Mouse (Mus musculus) intestine, postnatal 0 days (tissue): ENCODE results near the gene Gm10959. TPM values are rescaled to one million over a fixed set of nuclear protein-coding genes. Genes with fewer than 3 reads are reported as not detected.

Experiments used
- ATAC-seq: fragments of 200-750 bp; cut with Nextera tagmentation; 2 replicates; pipeline ENCODE4 v1.8.0; 2017; ENCODE audit warnings: mild to moderate bottlenecking, moderate TSS enrichment, moderate library complexity
- H3K27ac ChIP-seq: fragments of 300-500 bp; sonication (generic); 2 replicates; pipeline ENCODE4 v1.5.1; 2014; ENCODE audit warnings: mild to moderate bottlenecking, low read depth, low read length, moderate library complexity
- H3K27me3 ChIP-seq: fragments of 300-500 bp; sonication (generic); replicated peaks from 2 replicates; pipeline ENCODE4 v1.6.1; 2014; ENCODE audit warnings: low read length, mixed read lengths; ENCODE audit not compliant: control insufficient read depth, insufficient read depth
- H3K36me3 ChIP-seq: fragments of 300-500 bp; sonication (generic); 2 replicates; pipeline ENCODE4 v1.6.1; 2014; ENCODE audit warnings: mild to moderate bottlenecking, moderate library complexity; ENCODE audit not compliant: control insufficient read depth, insufficient read depth
- H3K4me1 ChIP-seq: fragments of 300-500 bp; sonication (generic); replicated peaks from 2 replicates; pipeline ENCODE4 v1.6.1; 2014; ENCODE audit warnings: antibody characterized with exemption, low read length, mixed read lengths; ENCODE audit not compliant: control insufficient read depth, insufficient read depth
- H3K4me2 ChIP-seq: fragments of 300-500 bp; sonication (generic); replicated peaks from 2 replicates; pipeline ENCODE4 v1.6.1; 2014; ENCODE audit warnings: low read depth, mild to moderate bottlenecking, moderate library complexity
- H3K4me3 ChIP-seq: fragments of 300-500 bp; sonication (generic); 2 replicates; pipeline ENCODE4 v1.5.1; 2014; ENCODE audit warnings: low read depth, low read length
- H3K9ac ChIP-seq: fragments of 300-500 bp; sonication (generic); 2 replicates; pipeline ENCODE4 v1.6.1; 2014; ENCODE audit warnings: mild to moderate bottlenecking, low read depth, low read length
- H3K9me3 ChIP-seq: fragments of 300-500 bp; sonication (generic); 2 replicates; pipeline ENCODE4 v1.6.1; 2016; ENCODE audit warnings: mixed run types; ENCODE audit not compliant: control insufficient read depth
- CTCF ChIP-seq: sonication (generic); IDR thresholded peaks from 2 replicates; pipeline ENCODE4 v1.5.1; 2016; ENCODE audit warnings: low read depth, mild to moderate bottlenecking, control low read depth, antibody characterized with exemption, moderate library complexity
- WGBS: fragments of 180-500 bp; shearing (Covaris S2); extraction: QIAGEN DNeasy Blood & Tissue Kit; methylation state at CpG from one replicate; pipeline ENCODE4 v1.1.7; 2014; 5-methylcytosine and 5-hydroxymethylcytosine counted together
- polyA plus RNA-seq: library from polyadenylated mRNA; unstranded; fragments of >200 nt; fragmentation: Nextera tagmentation; extraction: Ambion mirVana; gene quantifications from 2 replicates; pipeline ENCODE4 v1.2.1, GENCODE M21; 2015

The Gm10959 gene
- polyA plus RNA-seq, 1 experiment from 2014 or later: not detected

- peak; percentile 77 for ATAC-seq
- no peak overlapping the region; the same call in 1 of the 2 replicates for H3K4me2 ChIP-seq
- no peaks in the 10 kb centered on the region for H3K9me3 ChIP-seq
- peak overlapping the region; percentile 28; the same call in 1 of the 2 replicates for H3K27ac ChIP-seq
- no peaks in the 10 kb centered on the region for H3K36me3 ChIP-seq
- peaks cover 9% of the 10 kb centered on the region; the same call in 1 of the 2 replicates for H3K4me1 ChIP-seq
- TF ChIP-seq CTCF: no peak
- H3K4me3 ChIP-seq: no peak overlapping the region
- no peak overlapping the region for H3K9ac ChIP-seq
- H3K27me3 ChIP-seq: no peaks in the 10 kb centered on the region
- WGBS: 48% methylated on average over 3 of the region's 3 CpGs
Measured at GRCm38 (mm10) chr3:122877543-122877942, 41.6 kb downstream of the Gm10959 start.

GRCm38 (mm10) chr3:122876870-122877269 is 42.3 kb downstream of the Gm10959 start:
- 59% methylated on average over 2 of the region's 2 CpGs for WGBS
- H3K4me2 ChIP-seq: no peak overlapping the region
- H3K27me3 ChIP-seq: no peaks in the 10 kb centered on the region
- H3K4me3 ChIP-seq: no peak overlapping the region
- H3K4me1 ChIP-seq: peaks cover 9% of the 10 kb centered on the region; the same call in 1 of the 2 replicates
- peak overlapping the region; percentile 35; the same call in 1 of the 2 replicates for H3K27ac ChIP-seq
- no peak overlapping the region for H3K9ac ChIP-seq
- TF ChIP-seq CTCF: no peak
- no peaks in the 10 kb centered on the region for H3K9me3 ChIP-seq
- H3K36me3 ChIP-seq: no peaks in the 10 kb centered on the region
- ATAC-seq: peak; percentile 60

GRCm38 (mm10) chr3:122871596-122871995 is 47.6 kb downstream of the Gm10959 start:
- Histone ChIP-seq H3K9me3 (no peaks in the 10 kb centered on the region), H3K4me1 (peaks cover 5% of the 10 kb centered on the region; the same call in 1 of the 2 replicates), H3K27ac (no peak overlapping the region), H3K9ac (no peak overlapping the region), H3K4me2 (no peak overlapping the region), H3K4me3 (no peak overlapping the region), H3K36me3 (no peaks in the 10 kb centered on the region), H3K27me3 (no peaks in the 10 kb centered on the region)
- no peak for ATAC-seq
- no peak for TF ChIP-seq CTCF
- 47% methylated on average over 1 of the region's 1 CpGs for WGBS

GRCm38 (mm10) chr3:122868270-122868669 is 50.9 kb downstream of the Gm10959 start:
- Histone ChIP-seq H3K9me3 (no peaks in the 10 kb centered on the region), H3K27me3 (no peaks in the 10 kb centered on the region), H3K36me3 (no peaks in the 10 kb centered on the region), H3K4me3 (no peak overlapping the region), H3K4me2 (no peak overlapping the region), H3K27ac (no peak overlapping the region), H3K9ac (no peak overlapping the region), H3K4me1 (no peaks in the 10 kb centered on the region)
- peak; percentile 57; the same call in 1 of the 2 replicates for ATAC-seq
- 81% methylated on average over 1 of the region's 1 CpGs for WGBS
- TF ChIP-seq CTCF: no peak

- Histone ChIP-seq H3K4me3 (no peak overlapping the region), H3K27ac (no peak overlapping the region), H3K27me3 (no peaks in the 10 kb centered on the region), H3K4me1 (no peaks in the 10 kb centered on the region), H3K36me3 (no peaks in the 10 kb centered on the region), H3K9ac (no peak overlapping the region), H3K9me3 (no peaks in the 10 kb centered on the region), H3K4me2 (no peak overlapping the region)
- WGBS: 72% methylated on average over 4 of the region's 4 CpGs
- ATAC-seq: no peak
- TF ChIP-seq CTCF: no peak
Measured at GRCm38 (mm10) chr3:122865092-122865491, 54.1 kb downstream of the Gm10959 start.

Other genes with a start within 250 kb of the Gm10959 start
- gene Pde5a, start 190.4 kb downstream of the Gm10959 start, polyA plus RNA-seq: 9.0 and 9.1 TPM in 2 replicates
- 14,903 and 15,973 TPM in 2 replicates for gene Fabp2, start 24.3 kb downstream of the Gm10959 start, polyA plus RNA-seq
- 222 and 229 TPM in 2 replicates for gene 1810037I17Rik, start 4.8 kb upstream of the Gm10959 start, polyA plus RNA-seq
- 6.1 and 7.1 TPM in 2 replicates for gene Usp53, start 65.2 kb upstream of the Gm10959 start, polyA plus RNA-seq
- 0.09 TPM in 1 of 2 replicates, not detected in the other for gene Myoz2, start 115.7 kb upstream of the Gm10959 start, polyA plus RNA-seq